9 mouse cellular contexts compared by ENCODE assay signal in the genomic region with DNA sequence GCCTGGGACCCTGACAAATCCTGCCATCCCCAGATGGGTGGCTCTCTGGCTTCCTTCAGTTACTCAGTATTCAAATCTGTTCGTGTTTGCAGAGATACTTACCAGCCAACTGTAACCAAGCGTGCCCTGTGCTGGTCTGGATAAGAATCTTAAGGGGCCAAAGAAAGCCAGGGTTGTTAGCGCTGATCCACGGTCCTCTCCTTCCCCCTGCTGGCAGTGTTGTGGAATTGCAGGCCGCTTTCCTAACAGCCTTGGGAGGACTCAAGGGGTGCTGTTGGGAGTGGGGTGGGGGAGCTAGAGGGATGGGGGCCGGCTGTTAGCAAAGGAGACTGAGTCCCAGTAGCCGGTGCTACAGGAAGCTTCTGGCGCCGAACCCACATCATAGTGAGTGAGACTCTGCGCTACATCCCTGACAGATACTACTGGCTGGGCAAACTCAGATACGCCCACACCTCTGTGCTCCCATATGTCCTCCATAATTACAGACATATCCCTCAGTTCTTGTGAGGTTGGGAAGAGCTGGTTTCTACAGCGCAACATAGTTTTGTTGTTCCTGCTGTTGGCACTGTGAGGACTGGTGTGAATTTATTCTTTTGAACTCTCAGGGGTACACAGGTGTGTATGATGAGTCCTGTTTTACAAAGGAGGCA. TPM values are rescaled to one million over a fixed set of nuclear protein-coding genes. Genes with fewer than 3 reads are reported as not detected.
A peak's percentile ranks its signal among the peaks of the same experiment; 100 is the strongest.
DNase-seq lines count a peak whose midpoint lies in the region; ATAC-seq lines count a peak whose summit lies in the region.
"Had no signal": no experiment of that assay in that cellular context is flagged by ENCODE, and none has a peak within 500 bp of the region (broad histone marks: within the 10 kb centered on the region; RNA-seq: fewer than 3 reads in every experiment).

No protein-coding gene starts in this region.

- ATAC-seq in hindbrain, embryonic 11.5 days (ENCODE audit: low FRiP score): no peak
- no peak for ATAC-seq in hindbrain, embryonic 13.5 days (ENCODE audit: low FRiP score)
- no peak for ATAC-seq in neural tube, embryonic 11.5 days (ENCODE audit: insufficient read depth, low FRiP score, low TSS enrichment)

- H3K4me1 ChIP-seq in hindbrain, embryonic 11.5 days (replicated peaks; ENCODE audit: control insufficient read depth, insufficient read depth, low read length): no peaks in the 10 kb centered on the region
- H3K4me1 ChIP-seq in hindbrain, embryonic 13.5 days (replicated peaks): no peaks in the 10 kb centered on the region
- H3K4me1 ChIP-seq in neural tube, embryonic 11.5 days (ENCODE audit: control insufficient read depth, insufficient read depth, low read length): no peaks in the 10 kb centered on the region
- H3K4me1 ChIP-seq: stomach, embryonic 15.5 days had no signal

- no peaks in the 10 kb centered on the region for H3K27me3 ChIP-seq in hindbrain, embryonic 11.5 days (ENCODE audit: control insufficient read depth, insufficient read depth, low read length)
- H3K27me3 ChIP-seq in hindbrain, embryonic 13.5 days: peaks cover 17% of the 10 kb centered on the region; the same call in 1 of the 2 replicates
- H3K27me3 ChIP-seq in neural tube, embryonic 11.5 days (ENCODE audit: control insufficient read depth, insufficient read depth, low read length): no peaks in the 10 kb centered on the region

- H3K9me3 ChIP-seq in hindbrain, embryonic 11.5 days (ENCODE audit: control insufficient read depth, low read length): no peaks in the 10 kb centered on the region
- no peaks in the 10 kb centered on the region for H3K9me3 ChIP-seq in hindbrain, embryonic 13.5 days
- H3K9me3 ChIP-seq in neural tube, embryonic 11.5 days (ENCODE audit: control insufficient read depth, low read length): no peaks in the 10 kb centered on the region; the same call in 1 of the 2 replicates
- H3K9me3 ChIP-seq: stomach, embryonic 15.5 days had no signal

- DNase-seq in hindbrain, embryonic 11.5 days (ENCODE audit: low spot score): peak; percentile 69
- peak; percentile 55 to 56 for DNase-seq in B cell, adult 2 months
- peak; percentile 59 for DNase-seq in NIH3T3 (ENCODE audit: low read depth)
- DNase-seq in induced T-regulatory cell, adult 2 months (ENCODE audit: low read depth): peak; percentile 69
- DNase-seq in neural tube, embryonic 11.5 days (ENCODE audit: low spot score): peak; percentile 51
- DNase-seq in left cerebral cortex, postnatal 36 days (ENCODE audit: low spot score in 2 of 2): no peak
- DNase-seq in cerebellum, adult 11 months: no peak

- intact Hi-C loops in left cerebral cortex, postnatal 36 days (cut with DNase I): no loop called here

- no peak overlapping the region for H3K4me3 ChIP-seq in hindbrain, embryonic 11.5 days (ENCODE audit: low read depth, low read length)
- no peak overlapping the region for H3K4me3 ChIP-seq in hindbrain, embryonic 13.5 days
- H3K4me3 ChIP-seq in neural tube, embryonic 11.5 days (ENCODE audit: low read depth, low read length): no peak overlapping the region
- H3K4me3 ChIP-seq: stomach, embryonic 15.5 days had no signal

- H3K4me2 ChIP-seq in hindbrain, embryonic 11.5 days (replicated peaks; ENCODE audit: low read depth, low read length): no peak overlapping the region
- no peak overlapping the region for H3K4me2 ChIP-seq in hindbrain, embryonic 13.5 days
- H3K4me2 ChIP-seq in neural tube, embryonic 11.5 days (ENCODE audit: low read depth): no peak overlapping the region
- H3K4me2 ChIP-seq: stomach, embryonic 15.5 days had no signal

- WGBS in hindbrain, embryonic 11.5 days: 29% methylated on average over 12 of the region's 12 CpGs
- 31% methylated on average over 12 of the region's 12 CpGs for WGBS in hindbrain, embryonic 13.5 days
- WGBS in neural tube, embryonic 11.5 days: 35% methylated on average over 12 of the region's 12 CpGs

- no peak overlapping the region for H3K9ac ChIP-seq in hindbrain, embryonic 11.5 days (ENCODE audit: low read depth, low read length)
- no peak overlapping the region for H3K9ac ChIP-seq in hindbrain, embryonic 13.5 days
- H3K9ac ChIP-seq in neural tube, embryonic 11.5 days (ENCODE audit: low read length): no peak overlapping the region
- H3K9ac ChIP-seq: stomach, embryonic 15.5 days had no signal

- H3K36me3 ChIP-seq in hindbrain, embryonic 11.5 days (ENCODE audit: control insufficient read depth, insufficient read depth, low read length): no peaks in the 10 kb centered on the region
- no peaks in the 10 kb centered on the region for H3K36me3 ChIP-seq in hindbrain, embryonic 13.5 days
- no peaks in the 10 kb centered on the region for H3K36me3 ChIP-seq in neural tube, embryonic 11.5 days (ENCODE audit: control insufficient read depth, insufficient read depth, low read length)
- H3K36me3 ChIP-seq: stomach, embryonic 15.5 days had no signal

- no peak overlapping the region for H3K27ac ChIP-seq in hindbrain, embryonic 11.5 days (ENCODE audit: low read depth, low read length)
- H3K27ac ChIP-seq in hindbrain, embryonic 13.5 days: no peak overlapping the region
- H3K27ac ChIP-seq in neural tube, embryonic 11.5 days (ENCODE audit: low read depth, low read length): no peak overlapping the region
- H3K27ac ChIP-seq: stomach, embryonic 15.5 days had no signal

RNA-seq across cellular contexts. Expression of gene Rbm19, which starts 9.7 kb away (rescaled TPM):
- polyA plus RNA-seq in hindbrain, embryonic 11.5 days (2014; fragmentation: Nextera tagmentation; extraction: Ambion mirVana): 23.0 and 28.7 TPM in 2 replicates
- 16.2 and 18.1 TPM in 2 replicates for polyA plus RNA-seq in hindbrain, embryonic 13.5 days (2015; fragmentation: Nextera tagmentation; extraction: Ambion mirVana)
- 22.2 and 24.4 TPM in 2 replicates for polyA plus RNA-seq in neural tube, embryonic 11.5 days (2014; fragmentation: Nextera tagmentation; extraction: Ambion mirVana)
- 10 to 100 TPM; 16.5 to 17.0 TPM for total RNA-seq in left cerebral cortex, postnatal 36 days (2021)

Comparison
In these comparisons a context has a peak if more than half of its experiments do, and no peak if none do; other contexts are left out.
1. DNase-seq: peak in hindbrain, embryonic 11.5 days (single experiment), B cell, adult 2 months (2 of 2), NIH3T3 (single experiment), induced T-regulatory cell, adult 2 months (single experiment) and neural tube, embryonic 11.5 days (single experiment); none in left cerebral cortex, postnatal 36 days (0 of 2) and cerebellum, adult 11 months (single experiment).